Mouse (Mus musculus): ENCODE measurements at regions not wholly inside any gene's neighbourhood (a gene's known extent, or its start where the extent isn't known, plus 50 kb on each side); places are given as distances from the start of the nearest gene placed in this dataset.

DNA sequence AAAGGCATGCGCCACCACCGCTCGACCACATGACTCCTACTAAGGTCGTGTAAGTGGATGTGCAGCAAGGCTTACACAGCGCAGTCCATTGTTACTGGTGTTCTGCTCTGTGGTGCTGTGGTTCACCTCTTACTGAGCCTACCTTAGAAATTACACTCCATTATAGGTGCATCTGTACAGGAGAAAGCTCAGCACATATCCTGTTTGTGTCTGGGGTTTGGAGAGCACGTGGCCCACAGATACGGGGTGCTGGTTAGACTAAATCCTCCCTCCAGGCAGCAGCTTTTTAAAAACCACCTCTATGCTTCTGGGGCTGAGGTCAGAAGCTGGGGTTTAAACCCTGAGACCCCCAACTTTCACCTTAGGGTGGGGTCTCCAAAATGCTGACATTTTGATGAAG, 89.5 kb downstream of the Cpn2 start:
- TF ChIP-seq HCFC1 (IDR thresholded peaks at IDR 0.05; ENCODE audit: borderline replicate concordance, insufficient read depth, low read length) (no peak), MAFK (IDR thresholded peaks at IDR 0.05; ENCODE audit: insufficient read depth, low read depth, low read length) (no peak), ZNF384 (IDR thresholded peaks at IDR 0.05; ENCODE audit: low read depth, low read length) (no peak), ZC3H11A (IDR thresholded peaks at IDR 0.05; ENCODE audit: borderline replicate concordance, low read depth, low read length) (no peak), CHD2 (IDR thresholded peaks at IDR 0.05; ENCODE audit: low read depth, low read length) (no peak)
- H3K9me3 ChIP-seq (ENCODE audit: control insufficient read depth, insufficient read depth, low read depth, low read length) = no peaks in the 10 kb centered on the region
- H3K9ac ChIP-seq (ENCODE audit: insufficient read depth, low read depth, low read length, poor library complexity, severe bottlenecking) = no peak overlapping the region
- no peak overlapping the region for H3K27ac ChIP-seq (ENCODE audit: insufficient read depth, low read depth, low read length, poor library complexity, severe bottlenecking)
- peaks cover 1 to 6% of the 10 kb centered on the region in 2 experiments; a peak in 2 of 4 replicates for H3K4me1 ChIP-seq (ENCODE audit: control insufficient read depth in 2 of 2, insufficient read depth in 2 of 2, low read length in 2 of 2, poor library complexity in 1 of 2)
- DNase-seq (ENCODE audit: low read depth, low spot score) = no peak
- no peaks in the 10 kb centered on the region for H3K36me3 ChIP-seq (ENCODE audit: control insufficient read depth, insufficient read depth, low read length, poor library complexity, severe bottlenecking)
- in situ Hi-C loops (cut with MboI; ENCODE audit: low sequenced_read_pairs in 2 of 2, unreplicated experiment in 2 of 2) = no loop called here
- no peak overlapping the region for H3K4me3 ChIP-seq (ENCODE audit: insufficient read depth in 1 of 2, low read depth in 1 of 2, low read length in 2 of 2, poor library complexity in 1 of 2, severe bottlenecking in 1 of 2)

DNA sequence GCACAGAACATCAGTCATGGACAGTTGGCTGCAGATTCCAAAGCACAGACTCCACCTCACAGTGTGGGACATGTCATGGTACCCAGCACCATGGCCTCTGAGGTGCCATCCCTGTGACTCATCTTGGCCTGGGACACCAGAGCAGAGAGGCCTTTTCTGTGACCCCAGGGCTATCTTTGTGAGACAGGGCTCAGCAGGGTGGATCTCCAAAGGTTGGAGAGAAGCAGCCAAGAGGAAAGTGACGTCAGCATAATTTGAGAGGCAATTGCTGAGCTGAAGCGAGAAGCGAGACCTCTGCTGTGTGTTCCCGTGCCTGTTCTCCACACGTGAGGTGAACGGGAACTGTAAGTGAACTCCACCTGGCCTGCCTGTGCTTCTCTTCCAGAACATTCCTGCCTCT, 88.7 kb downstream of the Cpn2 start:
- Histone ChIP-seq H3K9me3 (ENCODE audit: control insufficient read depth, insufficient read depth, low read depth, low read length) (no peaks in the 10 kb centered on the region), H3K9ac (ENCODE audit: insufficient read depth, low read depth, low read length, poor library complexity, severe bottlenecking) (no peak overlapping the region), H3K36me3 (ENCODE audit: control insufficient read depth, insufficient read depth, low read length, poor library complexity, severe bottlenecking) (no peaks in the 10 kb centered on the region), H3K4me3 (ENCODE audit: insufficient read depth in 1 of 2, low read depth in 1 of 2, low read length in 2 of 2, poor library complexity in 1 of 2, severe bottlenecking in 1 of 2) (no peak overlapping the region), H3K27ac (ENCODE audit: insufficient read depth, low read depth, low read length, poor library complexity, severe bottlenecking) (no peak overlapping the region), H3K4me1 (ENCODE audit: control insufficient read depth in 2 of 2, insufficient read depth in 2 of 2, low read length in 2 of 2, poor library complexity in 1 of 2) (0 out of 4 replicates have a peak, but pooled peaks cover 0 to 4% of the 10 kb centered on the region in 2 experiments)
- TF ChIP-seq ZC3H11A (IDR thresholded peaks at IDR 0.05; ENCODE audit: borderline replicate concordance, low read depth, low read length) (no peak), ZNF384 (IDR thresholded peaks at IDR 0.05; ENCODE audit: low read depth, low read length) (no peak)
- DNase-seq (ENCODE audit: low read depth, low spot score) = no peak
- in situ Hi-C loops (cut with MboI; ENCODE audit: low sequenced_read_pairs in 2 of 2, unreplicated experiment in 2 of 2) = no loop called here

DNA sequence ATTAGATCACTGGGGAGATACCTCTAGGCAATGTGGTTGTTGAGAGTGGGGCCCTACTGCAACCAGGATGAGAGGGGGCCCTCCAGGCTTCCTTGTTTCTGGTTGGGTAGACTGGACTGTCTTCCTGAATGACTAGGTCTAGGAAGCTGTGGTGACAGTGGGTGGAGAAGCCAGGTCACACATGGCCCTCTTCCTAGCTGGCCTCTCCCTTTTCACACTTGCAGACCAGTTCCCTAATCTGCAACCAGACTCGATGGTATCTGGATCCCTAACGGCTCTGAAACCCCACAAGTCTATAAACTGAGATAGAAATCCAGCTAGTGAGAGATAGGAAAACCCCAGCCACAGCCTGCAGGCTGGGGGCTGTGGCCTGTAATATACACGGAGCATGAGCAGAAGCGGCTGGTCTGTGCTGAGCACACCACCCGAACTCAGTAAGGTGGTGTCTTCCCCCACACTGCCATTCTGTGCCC, 87.8 kb downstream of the Cpn2 start:
- no peaks in the 10 kb centered on the region for H3K36me3 ChIP-seq (ENCODE audit: control insufficient read depth, insufficient read depth, low read length, poor library complexity, severe bottlenecking)
- H3K9ac ChIP-seq (ENCODE audit: insufficient read depth, low read depth, low read length, poor library complexity, severe bottlenecking) = no peak overlapping the region
- no peaks in the 10 kb centered on the region for H3K9me3 ChIP-seq (ENCODE audit: control insufficient read depth, insufficient read depth, low read depth, low read length)
- TF ChIP-seq ZC3H11A (IDR thresholded peaks at IDR 0.05; ENCODE audit: borderline replicate concordance, low read depth, low read length) = no peak
- TF ChIP-seq HCFC1 (IDR thresholded peaks at IDR 0.05; ENCODE audit: borderline replicate concordance, insufficient read depth, low read length) = no peak
- TF ChIP-seq CHD2 (IDR thresholded peaks at IDR 0.05; ENCODE audit: low read depth, low read length) = no peak
- TF ChIP-seq MAFK (IDR thresholded peaks at IDR 0.05; ENCODE audit: insufficient read depth, low read depth, low read length) = no peak
- no peak for TF ChIP-seq ZNF384 (IDR thresholded peaks at IDR 0.05; ENCODE audit: low read depth, low read length)
- no peak overlapping the region for H3K27ac ChIP-seq (ENCODE audit: insufficient read depth, low read depth, low read length, poor library complexity, severe bottlenecking)
- DNase-seq (ENCODE audit: low read depth, low spot score) = no peak
- H3K4me1 ChIP-seq (ENCODE audit: control insufficient read depth in 2 of 2, insufficient read depth in 2 of 2, low read length in 2 of 2, poor library complexity in 1 of 2) = no peaks in the 10 kb centered on the region
- in situ Hi-C loops (cut with MboI; ENCODE audit: low sequenced_read_pairs in 2 of 2, unreplicated experiment in 2 of 2) = no loop called here
- H3K4me3 ChIP-seq (ENCODE audit: insufficient read depth in 1 of 2, low read depth in 1 of 2, low read length in 2 of 2, poor library complexity in 1 of 2, severe bottlenecking in 1 of 2) = no peak overlapping the region

DNA sequence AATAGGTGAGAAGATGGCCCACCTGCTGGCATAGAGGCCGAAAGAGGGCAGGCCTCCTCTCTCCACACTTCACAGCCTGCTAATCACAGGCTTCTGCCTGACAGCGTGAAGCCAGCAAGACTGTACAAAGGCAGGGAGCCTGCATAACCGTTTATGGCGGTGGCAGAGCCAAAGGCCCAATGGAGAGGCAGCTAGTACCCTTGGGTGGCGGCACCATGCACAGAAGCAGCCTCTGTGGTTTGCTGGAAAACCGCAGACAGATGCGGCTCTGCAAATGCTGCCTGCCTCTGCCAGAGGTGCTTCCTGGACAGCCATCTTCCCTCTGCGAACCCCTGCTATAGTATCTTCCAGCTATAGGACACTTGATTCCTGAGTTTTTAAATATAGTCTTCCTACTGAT, 86.2 kb downstream of the Cpn2 start:
- H3K4me3 ChIP-seq (ENCODE audit: insufficient read depth in 1 of 2, low read depth in 1 of 2, low read length in 2 of 2, poor library complexity in 1 of 2, severe bottlenecking in 1 of 2) = no peak overlapping the region
- DNase-seq (ENCODE audit: low read depth, low spot score) = no peak
- H3K9ac ChIP-seq (ENCODE audit: insufficient read depth, low read depth, low read length, poor library complexity, severe bottlenecking) = no peak overlapping the region
- no peak for TF ChIP-seq ZC3H11A (IDR thresholded peaks at IDR 0.05; ENCODE audit: borderline replicate concordance, low read depth, low read length)
- TF ChIP-seq HCFC1 (IDR thresholded peaks at IDR 0.05; ENCODE audit: borderline replicate concordance, insufficient read depth, low read length) = no peak
- TF ChIP-seq MAFK (IDR thresholded peaks at IDR 0.05; ENCODE audit: insufficient read depth, low read depth, low read length) = no peak
- 0 out of 2 replicates have a peak, but pooled peaks have one; percentile 12 for TF ChIP-seq ZNF384 (IDR thresholded peaks at IDR 0.05; ENCODE audit: low read depth, low read length)
- no peaks in the 10 kb centered on the region for H3K9me3 ChIP-seq (ENCODE audit: control insufficient read depth, insufficient read depth, low read depth, low read length)
- peaks cover 0 to 5% of the 10 kb centered on the region in 2 experiments; a peak in 2 of 4 replicates for H3K4me1 ChIP-seq (ENCODE audit: control insufficient read depth in 2 of 2, insufficient read depth in 2 of 2, low read length in 2 of 2, poor library complexity in 1 of 2)
- no peak overlapping the region for H3K27ac ChIP-seq (ENCODE audit: insufficient read depth, low read depth, low read length, poor library complexity, severe bottlenecking)
- in situ Hi-C loops (cut with MboI; ENCODE audit: low sequenced_read_pairs in 2 of 2, unreplicated experiment in 2 of 2) = no loop called here
- no peaks in the 10 kb centered on the region for H3K36me3 ChIP-seq (ENCODE audit: control insufficient read depth, insufficient read depth, low read length, poor library complexity, severe bottlenecking)

All from ES-E14 (cell line).